Mouse (Mus musculus) urinary bladder, adult 18-20 months (tissue): ENCODE results near the gene Sirt4.
A peak's percentile ranks its signal among the peaks of the same experiment; 100 is the strongest.
"Not testable (repeated sequence)": the region's sequence is repeated elsewhere in the genome, so short reads cannot be mapped to it uniquely, and the experiment has no call there.

Experiments
- DNase-seq, 2 experiments: peaks; one replicate each; pipeline ENCODE4 v3.0.0; 2022; ENCODE audit warnings: low spot score in 2 of 2, mixed read lengths in 2 of 2

Gene Sirt4

GRCm38 (mm10) chr5:115483947-115484920 lies at the start of gene Sirt4:
Gene Sirt4 (minus strand): TSS chr5:115484725.
- DNase-seq = peak; percentile 58 to 74

GRCm38 (mm10) chr5:115531671-115532270 lies 47.2 kb upstream of the Sirt4 start:
- peak in 1 of 2 experiments; percentile 76 for DNase-seq

GRCm38 (mm10) chr5:115530447-115530809 lies 45.9 kb upstream of the Sirt4 start:
- no peak for DNase-seq

GRCm38 (mm10) chr5:115529742-115530446 lies 45.4 kb upstream of the Sirt4 start:
- DNase-seq = no peak

- DNase-seq = no peak
Observed at GRCm38 (mm10) chr5:115529364-115529741, 44.8 kb upstream of the Sirt4 start.

- no peak for DNase-seq
Observed at GRCm38 (mm10) chr5:115528128-115528527, 43.6 kb upstream of the Sirt4 start.

GRCm38 (mm10) chr5:115526456-115527202 lies 42.1 kb upstream of the Sirt4 start:
- DNase-seq = no peak

GRCm38 (mm10) chr5:115525943-115526342 lies 41.4 kb upstream of the Sirt4 start:
- DNase-seq = peak; percentile 73 to 77

GRCm38 (mm10) chr5:115525416-115525815 lies 40.9 kb upstream of the Sirt4 start:
- no peak for DNase-seq

GRCm38 (mm10) chr5:115524471-115524870 lies 39.9 kb upstream of the Sirt4 start:
- no peak for DNase-seq

GRCm38 (mm10) chr5:115523971-115524370 lies 39.4 kb upstream of the Sirt4 start:
- no peak for DNase-seq

GRCm38 (mm10) chr5:115522981-115523499 lies 38.5 kb upstream of the Sirt4 start:
- DNase-seq = no peak

GRCm38 (mm10) chr5:115522531-115522930 lies 38.0 kb upstream of the Sirt4 start:
- DNase-seq = no peak

- DNase-seq = no peak
Observed at GRCm38 (mm10) chr5:115521553-115522461, 37.3 kb upstream of the Sirt4 start.

- DNase-seq = peak in 1 of 2 experiments; percentile 21
Observed at GRCm38 (mm10) chr5:115520325-115520869, 35.9 kb upstream of the Sirt4 start.

GRCm38 (mm10) chr5:115518214-115518613 lies 33.7 kb upstream of the Sirt4 start:
- not testable (repeated sequence) for DNase-seq

- DNase-seq = no peak
Observed at GRCm38 (mm10) chr5:115517501-115517900, 33.0 kb upstream of the Sirt4 start.

GRCm38 (mm10) chr5:115516908-115517307 lies 32.4 kb upstream of the Sirt4 start:
- DNase-seq = no peak

GRCm38 (mm10) chr5:115516081-115516907 lies 31.8 kb upstream of the Sirt4 start:
- no peak for DNase-seq
